Mouse (Mus musculus): Measurements from ENCODE around the gene Zfp513.
A peak's percentile ranks its signal among the peaks of the same experiment; 100 is the strongest.

Gene Zfp513

GRCm38 (mm10) chr5:31199893-31200292 lies 2.2 kb downstream of the Zfp513 start:
- no peak for DNase-seq (ENCODE audit: low spot score)

- no peak for DNase-seq (ENCODE audit: low spot score)
Measured at GRCm38 (mm10) chr5:31199321-31199892, 2.7 kb downstream of the Zfp513 start.

- no peak for DNase-seq (ENCODE audit: low spot score)
Measured at GRCm38 (mm10) chr5:31198616-31199320, 3.3 kb downstream of the Zfp513 start.

- DNase-seq (ENCODE audit: low spot score), result no peak
Measured at GRCm38 (mm10) chr5:31198170-31198569, 3.9 kb downstream of the Zfp513 start.

- no peak for DNase-seq (ENCODE audit: low spot score)
Measured at GRCm38 (mm10) chr5:31197072-31197471, 5.0 kb downstream of the Zfp513 start.

GRCm38 (mm10) chr5:31196207-31196606 lies 5.9 kb downstream of the Zfp513 start:
- no peak for DNase-seq (ENCODE audit: low spot score)

- DNase-seq (ENCODE audit: low spot score), result no peak
Measured at GRCm38 (mm10) chr5:31195671-31196070, 6.4 kb downstream of the Zfp513 start.

GRCm38 (mm10) chr5:31194486-31195485 lies 7.3 kb downstream of the Zfp513 start:
- no peak for DNase-seq (ENCODE audit: low spot score)

- no peak for DNase-seq (ENCODE audit: low spot score)
Measured at GRCm38 (mm10) chr5:31193631-31194281, 8.3 kb downstream of the Zfp513 start.

GRCm38 (mm10) chr5:31192939-31193630 lies 9.0 kb downstream of the Zfp513 start, which contains the start of the genes Snx17 and Eif2b4:
TSS of gene Snx17 (plus strand) at chr5:31193227.
TSS of gene Eif2b4 (minus strand) at chr5:31193430.
- peak; percentile 99 for DNase-seq (ENCODE audit: low spot score)

- DNase-seq (ENCODE audit: low spot score), result peak; percentile 81
Measured at GRCm38 (mm10) chr5:31192045-31192938, 9.8 kb downstream of the Zfp513 start.

GRCm38 (mm10) chr5:31190201-31190600 lies 11.9 kb downstream of the Zfp513 start:
- DNase-seq (ENCODE audit: low spot score), result no peak

GRCm38 (mm10) chr5:31188223-31188840 lies 13.8 kb downstream of the Zfp513 start:
- DNase-seq (ENCODE audit: low spot score), result no peak

- no peak for DNase-seq (ENCODE audit: low spot score)
Measured at GRCm38 (mm10) chr5:31183678-31184077, 18.4 kb downstream of the Zfp513 start.

GRCm38 (mm10) chr5:31181183-31181770 lies 20.8 kb downstream of the Zfp513 start:
- DNase-seq (ENCODE audit: low spot score), result no peak

- peak; percentile 95 for DNase-seq (ENCODE audit: low spot score)
Measured at GRCm38 (mm10) chr5:31179766-31180630, 22.1 kb downstream of the Zfp513 start, which contains the start of the genes Gm29609 and Gtf3c2. TSS of gene Gm29609 (minus strand) at chr5:31179911. TSS of gene Gtf3c2 (minus strand) at chr5:31180144.

GRCm38 (mm10) chr5:31179301-31179765 lies 22.8 kb downstream of the Zfp513 start:
- DNase-seq (ENCODE audit: low spot score), result no peak

GRCm38 (mm10) chr5:31168630-31169029 lies 33.5 kb downstream of the Zfp513 start:
- DNase-seq (ENCODE audit: low spot score), result no peak
